Mouse (Mus musculus): ENCODE data around the gene Adam12. TPM values are rescaled to one million over a fixed set of nuclear protein-coding genes. Genes with fewer than 3 reads are reported as not detected.

Gene Adam12
- polyA plus RNA-seq, 1 experiment, result 0.25 TPM

GRCm38 (mm10) chr7:134151330-134151729 lies 80.6 kb downstream of the Adam12 start:
- Histone ChIP-seq H3K4me3 (ENCODE audit: low read depth, low read length) (no peak overlapping the region), H3K27me3 (ENCODE audit: control insufficient read depth, insufficient read depth, low read length) (no peaks in the 10 kb centered on the region), H3K27ac (ENCODE audit: insufficient read depth, low read depth, low read length) (no peak overlapping the region), H3K4me1 (ENCODE audit: control insufficient read depth, insufficient read depth, insufficient read length, low read length) (no peaks in the 10 kb centered on the region), H3K36me3 (ENCODE audit: control insufficient read depth, insufficient read depth, low read length) (no peaks in the 10 kb centered on the region)
- TF ChIP-seq POLR2A (IDR thresholded peaks at IDR 0.05; ENCODE audit: low read depth, low read length) (no peak), CTCF (IDR thresholded peaks at IDR 0.05; ENCODE audit: extremely low read depth, insufficient read length, insufficient replicate concordance, low read depth, low read length) (no peak)
- 77% methylated on average over 4 of the region's 4 CpGs for WGBS

GRCm38 (mm10) chr7:134150305-134150704 lies 81.6 kb downstream of the Adam12 start:
- H3K27me3 ChIP-seq (ENCODE audit: control insufficient read depth, insufficient read depth, low read length), result no peaks in the 10 kb centered on the region
- TF ChIP-seq POLR2A (IDR thresholded peaks at IDR 0.05; ENCODE audit: low read depth, low read length) (no peak), CTCF (IDR thresholded peaks at IDR 0.05; ENCODE audit: extremely low read depth, insufficient read length, insufficient replicate concordance, low read depth, low read length) (no peak)
- 79% methylated on average over 8 of the region's 8 CpGs for WGBS
- H3K36me3 ChIP-seq (ENCODE audit: control insufficient read depth, insufficient read depth, low read length), result no peaks in the 10 kb centered on the region
- H3K4me3 ChIP-seq (ENCODE audit: low read depth, low read length), result no peak overlapping the region
- no peaks in the 10 kb centered on the region for H3K4me1 ChIP-seq (ENCODE audit: control insufficient read depth, insufficient read depth, insufficient read length, low read length)
- H3K27ac ChIP-seq (ENCODE audit: insufficient read depth, low read depth, low read length), result no peak overlapping the region

- 76% methylated on average over 6 of the region's 6 CpGs for WGBS
- Histone ChIP-seq H3K36me3 (ENCODE audit: control insufficient read depth, insufficient read depth, low read length) (no peaks in the 10 kb centered on the region), H3K4me3 (ENCODE audit: low read depth, low read length) (no peak overlapping the region), H3K27ac (ENCODE audit: insufficient read depth, low read depth, low read length) (no peak overlapping the region), H3K27me3 (ENCODE audit: control insufficient read depth, insufficient read depth, low read length) (no peaks in the 10 kb centered on the region), H3K4me1 (ENCODE audit: control insufficient read depth, insufficient read depth, insufficient read length, low read length) (no peaks in the 10 kb centered on the region)
- TF ChIP-seq CTCF (IDR thresholded peaks at IDR 0.05; ENCODE audit: extremely low read depth, insufficient read length, insufficient replicate concordance, low read depth, low read length) (no peak), POLR2A (IDR thresholded peaks at IDR 0.05; ENCODE audit: low read depth, low read length) (no peak)
Measured at GRCm38 (mm10) chr7:134149351-134149750, 82.6 kb downstream of the Adam12 start.

GRCm38 (mm10) chr7:134147561-134147960 lies 84.4 kb downstream of the Adam12 start:
- no peaks in the 10 kb centered on the region; the same call in 1 of the 2 replicates for H3K27me3 ChIP-seq (ENCODE audit: control insufficient read depth, insufficient read depth, low read length)
- TF ChIP-seq CTCF (IDR thresholded peaks at IDR 0.05; ENCODE audit: extremely low read depth, insufficient read length, insufficient replicate concordance, low read depth, low read length) (no peak), POLR2A (IDR thresholded peaks at IDR 0.05; ENCODE audit: low read depth, low read length) (no peak)

GRCm38 (mm10) chr7:134146821-134147220 lies 85.1 kb downstream of the Adam12 start:
- Histone ChIP-seq H3K4me3 (ENCODE audit: low read depth, low read length) (no peak overlapping the region), H3K27me3 (ENCODE audit: control insufficient read depth, insufficient read depth, low read length) (no peaks in the 10 kb centered on the region; the same call in 1 of the 2 replicates), H3K4me1 (ENCODE audit: control insufficient read depth, insufficient read depth, insufficient read length, low read length) (no peaks in the 10 kb centered on the region), H3K36me3 (ENCODE audit: control insufficient read depth, insufficient read depth, low read length) (no peaks in the 10 kb centered on the region), H3K27ac (ENCODE audit: insufficient read depth, low read depth, low read length) (no peak overlapping the region)
- 95% methylated on average over 2 of the region's 2 CpGs for WGBS
- TF ChIP-seq POLR2A (IDR thresholded peaks at IDR 0.05; ENCODE audit: low read depth, low read length) (no peak), CTCF (IDR thresholded peaks at IDR 0.05; ENCODE audit: extremely low read depth, insufficient read length, insufficient replicate concordance, low read depth, low read length) (no peak)

More at GRCm38 (mm10) chr7:134147561-134147960, 84.4 kb downstream of the Adam12 start:
- Histone ChIP-seq H3K36me3 (ENCODE audit: control insufficient read depth, insufficient read depth, low read length) (no peaks in the 10 kb centered on the region), H3K4me1 (ENCODE audit: control insufficient read depth, insufficient read depth, insufficient read length, low read length) (no peaks in the 10 kb centered on the region), H3K4me3 (ENCODE audit: low read depth, low read length) (no peak overlapping the region), H3K27ac (ENCODE audit: insufficient read depth, low read depth, low read length) (no peak overlapping the region)
- 70% methylated on average over 3 of the region's 3 CpGs for WGBS

- H3K4me1 ChIP-seq (ENCODE audit: control insufficient read depth, insufficient read depth, insufficient read length, low read length), result no peaks in the 10 kb centered on the region
- no peak overlapping the region for H3K27ac ChIP-seq (ENCODE audit: insufficient read depth, low read depth, low read length)
- H3K36me3 ChIP-seq (ENCODE audit: control insufficient read depth, insufficient read depth, low read length), result no peaks in the 10 kb centered on the region
- H3K4me3 ChIP-seq (ENCODE audit: low read depth, low read length), result no peak overlapping the region
- WGBS, result 61% methylated on average over 9 of the region's 9 CpGs
- TF ChIP-seq CTCF (IDR thresholded peaks at IDR 0.05; ENCODE audit: extremely low read depth, insufficient read length, insufficient replicate concordance, low read depth, low read length), result no peak
- no peak for TF ChIP-seq POLR2A (IDR thresholded peaks at IDR 0.05; ENCODE audit: low read depth, low read length)
- H3K27me3 ChIP-seq (ENCODE audit: control insufficient read depth, insufficient read depth, low read length), result no peaks in the 10 kb centered on the region; the same call in 1 of the 2 replicates
Measured at GRCm38 (mm10) chr7:134144111-134144510, 87.8 kb downstream of the Adam12 start.

GRCm38 (mm10) chr7:134139291-134139949 lies 92.5 kb downstream of the Adam12 start:
- H3K27me3 ChIP-seq (ENCODE audit: control insufficient read depth, insufficient read depth, low read length), result no peaks in the 10 kb centered on the region; the same call in 1 of the 2 replicates
- 75% methylated on average over 4 of the region's 4 CpGs for WGBS
- H3K27ac ChIP-seq (ENCODE audit: insufficient read depth, low read depth, low read length), result no peak overlapping the region
- H3K36me3 ChIP-seq (ENCODE audit: control insufficient read depth, insufficient read depth, low read length), result no peaks in the 10 kb centered on the region
- TF ChIP-seq CTCF (IDR thresholded peaks at IDR 0.05; ENCODE audit: extremely low read depth, insufficient read length, insufficient replicate concordance, low read depth, low read length) (no peak), POLR2A (IDR thresholded peaks at IDR 0.05; ENCODE audit: low read depth, low read length) (no peak)
- no peaks in the 10 kb centered on the region for H3K4me1 ChIP-seq (ENCODE audit: control insufficient read depth, insufficient read depth, insufficient read length, low read length)
- H3K4me3 ChIP-seq (ENCODE audit: low read depth, low read length), result no peak overlapping the region
